In the genomic region with DNA sequence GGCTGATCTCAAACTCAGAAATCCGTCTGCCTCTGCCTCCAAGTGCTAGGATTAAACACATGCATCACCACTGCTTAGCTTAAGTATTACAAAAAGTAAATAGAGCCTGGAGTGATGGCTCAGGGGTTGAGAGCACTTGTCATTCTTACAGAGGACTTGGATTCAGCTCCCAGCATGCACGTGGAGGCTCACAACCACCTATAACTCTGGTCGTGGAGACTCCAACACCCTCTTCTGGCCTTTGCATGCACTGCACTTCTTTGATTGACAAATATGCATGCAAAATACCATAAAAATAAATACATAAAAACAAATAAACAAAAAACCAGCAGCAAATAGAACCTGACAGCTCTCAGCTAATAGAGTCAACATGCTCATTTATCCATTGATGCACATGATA, we compare ENCODE assay signal across 24 mouse cellular contexts. TPM values are rescaled to one million over a fixed set of nuclear protein-coding genes. Genes with fewer than 3 reads are reported as not detected.
DNase-seq lines count a peak whose midpoint lies in the region; ATAC-seq and TF ChIP-seq lines count a peak whose summit lies in the region.
"Had no signal": no experiment of that assay in that cellular context is flagged by ENCODE, and none has a peak within 500 bp of the region (broad histone marks: within the 10 kb centered on the region; RNA-seq: fewer than 3 reads in every experiment).

No protein-coding gene starts in this region.

- no peaks in the 10 kb centered on the region for H3K9me3 ChIP-seq in lung, embryonic 14.5 days (ENCODE audit: low read depth, low read length)
- H3K9me3 ChIP-seq in stomach, postnatal 0 days (ENCODE audit: control insufficient read depth, low read length), result no peaks in the 10 kb centered on the region
- H3K9me3 ChIP-seq: embryonic facial prominence, embryonic 12.5 days; G1E; heart, embryonic 10.5 days; hindbrain, embryonic 12.5 days had no signal

- no peaks in the 10 kb centered on the region for H3K36me3 ChIP-seq in heart, adult 2 months (ENCODE audit: control insufficient read depth, insufficient read depth, low read length)
- H3K36me3 ChIP-seq in lung, embryonic 14.5 days (ENCODE audit: insufficient read depth), result no peaks in the 10 kb centered on the region
- H3K36me3 ChIP-seq in stomach, postnatal 0 days (ENCODE audit: control insufficient read depth, insufficient read depth, low read length), result no peaks in the 10 kb centered on the region
- H3K36me3 ChIP-seq: embryonic facial prominence, embryonic 12.5 days; G1E; heart, embryonic 10.5 days; hindbrain, embryonic 12.5 days had no signal

- 83% methylated on average over 3 of the region's 3 CpGs for WGBS in heart, adult 2 months
- 45% methylated on average over 3 of the region's 3 CpGs for WGBS in lung, embryonic 14.5 days
- 70% methylated on average over 3 of the region's 3 CpGs for WGBS in lung, adult 2 months
- 68% methylated on average over 3 of the region's 3 CpGs for WGBS in stomach, postnatal 0 days

- H3K4me2 ChIP-seq in lung, embryonic 14.5 days, result no peak overlapping the region
- H3K4me2 ChIP-seq in stomach, postnatal 0 days (replicated peaks; ENCODE audit: low read depth), result no peak overlapping the region
- H3K4me2 ChIP-seq: embryonic facial prominence, embryonic 12.5 days; hindbrain, embryonic 12.5 days had no signal

- no peak overlapping the region for H3K9ac ChIP-seq in heart, adult 2 months (ENCODE audit: low read depth, low read length)
- no peak overlapping the region for H3K9ac ChIP-seq in lung, embryonic 14.5 days
- H3K9ac ChIP-seq in stomach, postnatal 0 days (ENCODE audit: low read length), result no peak overlapping the region
- H3K9ac ChIP-seq: embryonic facial prominence, embryonic 12.5 days; hindbrain, embryonic 12.5 days had no signal

- no peak for ATAC-seq in lung, embryonic 14.5 days (ENCODE audit: insufficient read depth)
- no peak for ATAC-seq in stomach, postnatal 0 days (ENCODE audit: low FRiP score, low TSS enrichment)
- ATAC-seq: forebrain, embryonic 16.5 days; hindbrain, embryonic 16.5 days had no signal

- no peak for DNase-seq in heart, adult 2 months
- DNase-seq in heart, adult 11 months, result no peak
- no peak for DNase-seq in lung, embryonic 14.5 days
- DNase-seq in lung, adult 2 months, result no peak
- peak; percentile 70 for DNase-seq in R1 (ENCODE audit: low read depth, low spot score)
- no peak for DNase-seq in stomach, postnatal 0 days (ENCODE audit: low spot score)
- no peak for DNase-seq in urinary bladder, adult 2 months (ENCODE audit: low spot score)
- no peak for DNase-seq in retina, embryonic 14.5 days (ENCODE audit: low spot score)
- DNase-seq: adrenal gland, postnatal 10 days; cerebellum, adult 11 months; cerebellum, adult 8-10 months; cerebellum, postnatal 14 days; embryo, embryonic 11 days; gastrocnemius, postnatal 14 days; heart, postnatal 10 days; heart, postnatal 4 days had no signal

- no peak overlapping the region for H3K4me3 ChIP-seq in heart, adult 2 months
- no peak overlapping the region for H3K4me3 ChIP-seq in lung, embryonic 14.5 days (ENCODE audit: low read depth, low read length)
- no peak overlapping the region for H3K4me3 ChIP-seq in lung, adult 2 months (replicated peaks; ENCODE audit: extremely low read depth, low read depth, low read length)
- no peak overlapping the region for H3K4me3 ChIP-seq in stomach, postnatal 0 days (ENCODE audit: low read depth, low read length)
- H3K4me3 ChIP-seq: embryonic facial prominence, embryonic 12.5 days; heart, embryonic 10.5 days; hindbrain, embryonic 12.5 days had no signal

- intact Hi-C loops in heart, adult 2 months (cut with DNase I), result no loop called here

- H3K79me2 ChIP-seq in heart, adult 2 months (replicated peaks; ENCODE audit: control insufficient read depth, insufficient read depth, low read length), result no peaks in the 10 kb centered on the region

- 0 out of 2 replicates have a peak, but pooled peaks have one; percentile 3 for TF ChIP-seq CTCF in heart, adult 2 months (IDR thresholded peaks at IDR 0.05)
- TF ChIP-seq CTCF in lung, embryonic 14.5 days (IDR thresholded peaks at IDR 0.05; ENCODE audit: low read depth), result 0 out of 2 replicates have a peak, but pooled peaks have one; percentile 11
- no peak for TF ChIP-seq CTCF in lung, adult 2 months (IDR thresholded peaks at IDR 0.05; ENCODE audit: insufficient read depth, low read length)
- 0 out of 2 replicates have a peak, but pooled peaks have one; percentile 4 for TF ChIP-seq CTCF in stomach, postnatal 0 days (IDR thresholded peaks at IDR 0.05; ENCODE audit: low read depth)

- no peaks in the 10 kb centered on the region for H3K4me1 ChIP-seq in heart, adult 2 months (ENCODE audit: control insufficient read depth, insufficient read depth, low read length)
- H3K4me1 ChIP-seq in lung, embryonic 14.5 days (ENCODE audit: insufficient read depth), result no peaks in the 10 kb centered on the region
- no peaks in the 10 kb centered on the region for H3K4me1 ChIP-seq in lung, adult 2 months (ENCODE audit: control insufficient read depth, insufficient read depth, low read length)
- no peaks in the 10 kb centered on the region for H3K4me1 ChIP-seq in stomach, postnatal 0 days (replicated peaks; ENCODE audit: control insufficient read depth, insufficient read depth)
- H3K4me1 ChIP-seq: embryonic facial prominence, embryonic 12.5 days; hindbrain, embryonic 12.5 days had no signal

- H3K27me3 ChIP-seq in heart, adult 2 months (ENCODE audit: control insufficient read depth, insufficient read depth, low read length), result no peaks in the 10 kb centered on the region
- no peaks in the 10 kb centered on the region for H3K27me3 ChIP-seq in lung, embryonic 14.5 days (ENCODE audit: insufficient read depth, low read length)
- H3K27me3 ChIP-seq in stomach, postnatal 0 days (ENCODE audit: control insufficient read depth, insufficient read depth, low read length), result no peaks in the 10 kb centered on the region
- H3K27me3 ChIP-seq: embryonic facial prominence, embryonic 12.5 days; hindbrain, embryonic 12.5 days had no signal

- no peak overlapping the region for H3K27ac ChIP-seq in heart, adult 2 months
- H3K27ac ChIP-seq in lung, embryonic 14.5 days (ENCODE audit: low read depth), result no peak overlapping the region
- no peak overlapping the region for H3K27ac ChIP-seq in stomach, postnatal 0 days (replicated peaks)
- H3K27ac ChIP-seq: embryonic facial prominence, embryonic 12.5 days; heart, embryonic 10.5 days; hindbrain, embryonic 12.5 days had no signal

- TF ChIP-seq EP300 in heart, adult 2 months (IDR thresholded peaks at IDR 0.05; ENCODE audit: insufficient read depth, low read depth, low read length), result no peak
- TF ChIP-seq EP300 in stomach, postnatal 0 days (optimal IDR thresholded peaks at IDR 0.05), result no peak

- no peak for TF ChIP-seq POLR2A in heart, adult 2 months (IDR thresholded peaks at IDR 0.05; ENCODE audit: insufficient read depth, low read depth, low read length)
- no peak for TF ChIP-seq POLR2A in lung, adult 2 months (IDR thresholded peaks at IDR 0.05; ENCODE audit: borderline replicate concordance, extremely low read depth, low read depth, low read length)

RNA-seq across cellular contexts. Expression of a gene that starts 1.2 kb away (rescaled TPM):
- total RNA-seq in heart, adult 2 months (2021), result 10 to 100 TPM; 18.4 to 20.3 TPM
- 24.2 and 27.9 TPM in 2 replicates for polyA plus RNA-seq in heart, adult 2 months (2012; rRNA removed)
- polyA plus RNA-seq in lung, embryonic 14.5 days (2014; fragmentation: Nextera tagmentation; extraction: Ambion mirVana), result 85.9 and 90.4 TPM in 2 replicates
- 21.1 and 36.2 TPM in 2 replicates for polyA plus RNA-seq in lung, adult 2 months (2012; rRNA removed)
- polyA plus RNA-seq in stomach, postnatal 0 days (2015; fragmentation: Nextera tagmentation; extraction: Ambion mirVana), result 38.8 and 42.7 TPM in 2 replicates
- 41.6 and 47.8 TPM in 2 replicates for polyA plus RNA-seq in urinary bladder, adult 2 months (2012; rRNA removed)

RNA-seq across cellular contexts. Expression of a gene that starts 5.3 kb away (rescaled TPM):
- 1 to 10 TPM; 5.2 to 6.0 TPM for total RNA-seq in heart, adult 2 months (2021)
- 23.1 and 29.8 TPM in 2 replicates for polyA plus RNA-seq in heart, adult 2 months (2012; rRNA removed)
- polyA plus RNA-seq in lung, embryonic 14.5 days (2014; fragmentation: Nextera tagmentation; extraction: Ambion mirVana), result 2.6 and 2.8 TPM in 2 replicates
- 11.8 and 12.6 TPM in 2 replicates for polyA plus RNA-seq in lung, adult 2 months (2012; rRNA removed)
- 1.3 and 2.0 TPM in 2 replicates for polyA plus RNA-seq in stomach, postnatal 0 days (2015; fragmentation: Nextera tagmentation; extraction: Ambion mirVana)
- polyA plus RNA-seq in urinary bladder, adult 2 months (2012; rRNA removed), result 63.8 and 99.3 TPM in 2 replicates
- total RNA-seq: common myeloid progenitor, adult 5-6 weeks; G1E; granulocyte monocyte progenitor cell, adult 5-6 weeks had no signal
- polyA plus RNA-seq: embryonic facial prominence, embryonic 12.5 days; G1E; heart, embryonic 10.5 days had no signal

RNA-seq across cellular contexts. Expression of a gene that starts 8.3 kb away (rescaled TPM):
- not detected for total RNA-seq in heart, adult 2 months (2021)
- polyA plus RNA-seq in heart, adult 2 months (2012; rRNA removed), result 0.39 and 2.1 TPM in 2 replicates
- polyA plus RNA-seq in lung, embryonic 14.5 days (2014; fragmentation: Nextera tagmentation; extraction: Ambion mirVana), result 0.20 and 0.73 TPM in 2 replicates
- polyA plus RNA-seq in lung, adult 2 months (2012; rRNA removed), result 0.67 and 1.2 TPM in 2 replicates
- polyA plus RNA-seq in stomach, postnatal 0 days (2015; fragmentation: Nextera tagmentation; extraction: Ambion mirVana), result 3.2 and 4.0 TPM in 2 replicates
- 0.72 and 2.7 TPM in 2 replicates for polyA plus RNA-seq in urinary bladder, adult 2 months (2012; rRNA removed)
- total RNA-seq: common myeloid progenitor, adult 5-6 weeks; granulocyte monocyte progenitor cell, adult 5-6 weeks had no signal
- polyA plus RNA-seq: G1E had no signal

RNA-seq across cellular contexts. Expression of a gene that starts 24.3 kb away (rescaled TPM):
- 100 to 1,000 TPM; 146 to 164 TPM for total RNA-seq in heart, adult 2 months (2021)
- 170 and 177 TPM in 2 replicates for polyA plus RNA-seq in heart, adult 2 months (2012; rRNA removed)
- 35.6 and 37.4 TPM in 2 replicates for polyA plus RNA-seq in lung, embryonic 14.5 days (2014; fragmentation: Nextera tagmentation; extraction: Ambion mirVana)
- 84.3 TPM in 2 replicates for polyA plus RNA-seq in lung, adult 2 months (2012; rRNA removed)
- 16.6 and 17.6 TPM in 2 replicates for polyA plus RNA-seq in stomach, postnatal 0 days (2015; fragmentation: Nextera tagmentation; extraction: Ambion mirVana)
- polyA plus RNA-seq in urinary bladder, adult 2 months (2012; rRNA removed), result 54.1 and 59.0 TPM in 2 replicates

RNA-seq across cellular contexts. Expression of a gene that starts 43.4 kb away (rescaled TPM):
- 100 to 1,000 TPM; 104 to 125 TPM for total RNA-seq in heart, adult 2 months (2021)
- polyA plus RNA-seq in heart, adult 2 months (2012; rRNA removed), result 244 and 272 TPM in 2 replicates
- polyA plus RNA-seq in lung, embryonic 14.5 days (2014; fragmentation: Nextera tagmentation; extraction: Ambion mirVana), result 151 and 161 TPM in 2 replicates
- polyA plus RNA-seq in lung, adult 2 months (2012; rRNA removed), result 171 and 205 TPM in 2 replicates
- polyA plus RNA-seq in stomach, postnatal 0 days (2015; fragmentation: Nextera tagmentation; extraction: Ambion mirVana), result 119 and 122 TPM in 2 replicates
- 132 and 149 TPM in 2 replicates for polyA plus RNA-seq in urinary bladder, adult 2 months (2012; rRNA removed)
